Mouse (Mus musculus) CH12.LX (cell line): ENCODE measurements around the gene Prickle4. TPM values are rescaled to one million over a fixed set of nuclear protein-coding genes. Genes with fewer than 3 reads are reported as not detected.
A peak's percentile ranks its signal among the peaks of the same experiment; 100 is the strongest.

ENCODE experiments used
- DNase-seq: peaks from one replicate; pipeline ENCODE4 v3.0.0-alpha.2; 2013; ENCODE audit errors: extremely low read depth
- H3K27ac ChIP-seq: 2 replicates; pipeline ENCODE4 v1.5.1; 2012; ENCODE audit warnings: low read depth, mild to moderate bottlenecking, control low read depth, moderate library complexity; ENCODE audit not compliant: insufficient read depth
- H3K27me3 ChIP-seq: replicated peaks from 2 replicates; pipeline ENCODE3; 2012; ENCODE audit warnings: inconsistent platforms
- H3K36me3 ChIP-seq, 2 experiments: replicated peaks in 1 of 2; 2 replicates each; pipeline versions ENCODE3 to v1.6.1; 2012; ENCODE audit warnings: inconsistent platforms in 1 of 2, low read length in 1 of 2, mild to moderate bottlenecking in 1 of 2, mixed read lengths in 1 of 2, moderate library complexity in 1 of 2; ENCODE audit not compliant: control insufficient read depth in 1 of 2, insufficient read depth in 1 of 2
- H3K4me1 ChIP-seq, 2 experiments: 2 replicates each; pipeline ENCODE4 v1.6.1; 2012; ENCODE audit warnings: inconsistent platforms in 1 of 2, moderate library complexity in 1 of 2; ENCODE audit not compliant: insufficient read depth in 2 of 2, control insufficient read depth in 1 of 2
- H3K4me2 ChIP-seq: 2 replicates; pipeline ENCODE4 v1.6.1; 2012; ENCODE audit warnings: low read depth, mild to moderate bottlenecking, control low read depth; ENCODE audit not compliant: poor library complexity, insufficient read depth, severe bottlenecking
- H3K4me3 ChIP-seq, 3 experiments: fragments of 150-350 bp in 1 of 3; sonication (generic) in 1 of 3; replicated peaks in 1 of 3; 2 replicates each; pipeline versions ENCODE3 to v1.5.1; 2011 to 2012; ENCODE audit warnings: low read depth in 2 of 3, low read length in 2 of 3, mild to moderate bottlenecking in 2 of 3, moderate library complexity in 2 of 3, control low read depth in 1 of 3, improper control_type of control experiment in 1 of 3, inconsistent platforms in 1 of 3, mixed read lengths in 1 of 3; ENCODE audit not compliant: poor library complexity in 1 of 3
- H3K79me2 ChIP-seq: replicated peaks from 2 replicates; pipeline ENCODE4 v1.6.1; 2012; ENCODE audit warnings: mild to moderate bottlenecking, moderate library complexity; ENCODE audit not compliant: control insufficient read depth, poor library complexity, insufficient read depth, severe bottlenecking; ENCODE audit errors: extremely low read depth
- H3K9ac ChIP-seq: 2 replicates; pipeline ENCODE4 v1.6.1; 2012; ENCODE audit warnings: low read depth, mild to moderate bottlenecking, control low read depth, moderate library complexity; ENCODE audit not compliant: insufficient read depth
- H3K9me3 ChIP-seq: replicated peaks from 2 replicates; pipeline ENCODE3; 2012; ENCODE audit warnings: low read length, inconsistent platforms, mixed read lengths
- BHLHE40 ChIP-seq: IDR thresholded peaks from 2 replicates; pipeline ENCODE4 v1.6.1; 2011; ENCODE audit warnings: mild to moderate bottlenecking, low read depth, low read length, improper control_type of control experiment
- CHD1 ChIP-seq: IDR thresholded peaks from 2 replicates; pipeline ENCODE4 v1.6.1; 2012; ENCODE audit warnings: low read depth, low read length, improper control_type of control experiment, inconsistent platforms
- CHD2 ChIP-seq: IDR thresholded peaks from 2 replicates; pipeline ENCODE4 v1.6.1; 2011; ENCODE audit warnings: low read length, improper control_type of control experiment
- CTCF ChIP-seq, 2 experiments: IDR thresholded peaks in 1 of 2; conservative IDR thresholded peaks in 1 of 2; 2 replicates each; pipeline ENCODE4 v1.5.1; 2011 to 2012; ENCODE audit warnings: low read depth in 2 of 2, low read length in 2 of 2, improper control_type of control experiment in 1 of 2, inconsistent platforms in 1 of 2, mild to moderate bottlenecking in 1 of 2, moderate library complexity in 1 of 2
- E2F4 ChIP-seq: IDR thresholded peaks from 2 replicates; pipeline ENCODE4 v1.6.1; 2011; ENCODE audit warnings: low read depth, low read length, improper control_type of control experiment; ENCODE audit not compliant: insufficient replicate concordance
- ELF1 ChIP-seq: IDR thresholded peaks from 2 replicates; pipeline ENCODE4 v1.6.1; 2014; ENCODE audit warnings: low read depth, mild to moderate bottlenecking, inconsistent platforms, low read length, improper control_type of control experiment
- EP300 ChIP-seq: IDR thresholded peaks from 2 replicates; pipeline ENCODE4 v1.6.1; 2011; ENCODE audit warnings: low read length, improper control_type of control experiment
- ETS1 ChIP-seq: conservative IDR thresholded peaks from 2 replicates; pipeline ENCODE4 v1.6.1; 2012; ENCODE audit warnings: low read depth, mild to moderate bottlenecking, inconsistent platforms, low read length, improper control_type of control experiment, moderate library complexity
- GABPA ChIP-seq: IDR thresholded peaks from 2 replicates; pipeline ENCODE4 v1.6.1; 2012; ENCODE audit warnings: low read depth, low read length, improper control_type of control experiment, inconsistent platforms; ENCODE audit not compliant: insufficient replicate concordance
- HCFC1 ChIP-seq: IDR thresholded peaks from 2 replicates; pipeline ENCODE4 v1.6.1; 2012; ENCODE audit warnings: low read depth, mild to moderate bottlenecking, inconsistent platforms, low read length, improper control_type of control experiment
- IRF4 ChIP-seq: IDR thresholded peaks from 2 replicates; pipeline ENCODE4 v1.6.1; 2014; ENCODE audit warnings: low read depth, mild to moderate bottlenecking, inconsistent platforms, low read length, improper control_type of control experiment
- JUN ChIP-seq: IDR thresholded peaks from 2 replicates; pipeline ENCODE4 v1.6.1; 2011; ENCODE audit warnings: low read depth, mild to moderate bottlenecking, low read length, improper control_type of control experiment, moderate library complexity; ENCODE audit not compliant: insufficient read depth
- MAFK ChIP-seq: IDR thresholded peaks from 2 replicates; pipeline ENCODE4 v1.6.1; 2011; ENCODE audit warnings: low read length, improper control_type of control experiment; ENCODE audit not compliant: insufficient replicate concordance
- MAX ChIP-seq: IDR thresholded peaks from 2 replicates; pipeline ENCODE4 v1.6.1; 2011; ENCODE audit warnings: low read length, improper control_type of control experiment
- MAZ ChIP-seq: IDR thresholded peaks from 2 replicates; pipeline ENCODE4 v1.6.1; 2012; ENCODE audit warnings: low read depth, mild to moderate bottlenecking, inconsistent platforms, low read length, improper control_type of control experiment, moderate library complexity
- MEF2A ChIP-seq: IDR thresholded peaks from 2 replicates; pipeline ENCODE4 v1.6.1; 2014; ENCODE audit warnings: low read depth, mild to moderate bottlenecking, inconsistent platforms, low read length, improper control_type of control experiment, borderline replicate concordance
- NELFE ChIP-seq: IDR thresholded peaks from 2 replicates; pipeline ENCODE4 v1.6.1; 2011; ENCODE audit warnings: low read depth, low read length, improper control_type of control experiment
- NRF1 ChIP-seq: IDR thresholded peaks from 2 replicates; pipeline ENCODE4 v1.6.1; 2014; ENCODE audit warnings: low read depth, mild to moderate bottlenecking, inconsistent platforms, low read length, improper control_type of control experiment, moderate library complexity
- PAX5 ChIP-seq: IDR thresholded peaks from 2 replicates; pipeline ENCODE4 v1.6.1; 2012; ENCODE audit warnings: low read length, inconsistent platforms, mixed read lengths
- POLR2A ChIP-seq: IDR thresholded peaks from 2 replicates; pipeline ENCODE4 v1.6.1; 2011; ENCODE audit warnings: low read depth, mild to moderate bottlenecking, improper control_type of control experiment, low read length
- POLR2AphosphoS2 ChIP-seq: IDR thresholded peaks from 2 replicates; pipeline ENCODE4 v1.6.1; 2011; ENCODE audit warnings: low read depth, low read length, improper control_type of control experiment
- RAD21 ChIP-seq: IDR thresholded peaks from 2 replicates; pipeline ENCODE4 v1.6.1; 2011; ENCODE audit warnings: low read depth, mild to moderate bottlenecking, low read length, improper control_type of control experiment, moderate library complexity
- RCOR1 ChIP-seq: conservative IDR thresholded peaks from 2 replicates; pipeline ENCODE4 v1.6.1; 2012; ENCODE audit warnings: low read depth, mild to moderate bottlenecking, inconsistent platforms, low read length, improper control_type of control experiment
- SIN3A ChIP-seq: IDR thresholded peaks from 2 replicates; pipeline ENCODE4 v1.6.1; 2012; ENCODE audit warnings: low read length, improper control_type of control experiment, inconsistent platforms
- SMC3 ChIP-seq: IDR thresholded peaks from 2 replicates; pipeline ENCODE4 v1.6.1; 2011; ENCODE audit warnings: low read depth, low read length, improper control_type of control experiment
- TBP ChIP-seq: conservative IDR thresholded peaks from 2 replicates; pipeline ENCODE4 v1.6.1; 2011; ENCODE audit warnings: low read depth, low read length, improper control_type of control experiment
- TCF12 ChIP-seq: IDR thresholded peaks from 2 replicates; pipeline ENCODE4 v1.6.1; 2014; ENCODE audit warnings: low read depth, mild to moderate bottlenecking, inconsistent platforms, low read length, improper control_type of control experiment
- UBTF ChIP-seq: IDR thresholded peaks from 2 replicates; pipeline ENCODE4 v1.6.1; 2012; ENCODE audit warnings: low read depth, mild to moderate bottlenecking, inconsistent platforms, low read length, improper control_type of control experiment, moderate library complexity
- USF2 ChIP-seq: conservative IDR thresholded peaks from 2 replicates; pipeline ENCODE4 v1.6.1; 2011; ENCODE audit warnings: low read depth, low read length, improper control_type of control experiment
- ZC3H11A ChIP-seq: IDR thresholded peaks from 2 replicates; pipeline ENCODE4 v1.6.1; 2012; ENCODE audit warnings: low read depth, mild to moderate bottlenecking, inconsistent platforms, low read length, improper control_type of control experiment
- ZKSCAN1 ChIP-seq: IDR thresholded peaks from 2 replicates; pipeline ENCODE4 v1.6.1; 2012; ENCODE audit warnings: low read depth, inconsistent platforms, low read length, improper control_type of control experiment, borderline replicate concordance
- ZMIZ1 ChIP-seq: IDR thresholded peaks from 2 replicates; pipeline ENCODE4 v1.6.1; 2012; ENCODE audit warnings: low read depth, mild to moderate bottlenecking, inconsistent platforms, low read length, improper control_type of control experiment
- ZNF384 ChIP-seq: IDR thresholded peaks from 2 replicates; pipeline ENCODE4 v1.6.1; 2012; ENCODE audit warnings: low read depth, low read length, improper control_type of control experiment, inconsistent platforms
- dilution Hi-C: fragments of 300-500 bp; cut with MboI; formaldehyde crosslinking; loops from 2 replicates; pipeline ENCODE4 v1.14.3; 2020; ENCODE audit warnings: low sequenced_read_pairs; ENCODE audit not compliant: extremely low pct_unique_long_range_greater_than_20kb, extremely low pct_ligation_motif_present
- in situ Hi-C: fragments of 300-500 bp; cut with MboI; formaldehyde crosslinking; loops from 3 replicates; pipeline ENCODE4 v1.14.3; 2019; ENCODE audit warnings: low sequenced_read_pairs, low pct_ligation_motif_present, low pct_unique_long_range_greater_than_20kb, mixed read lengths
- polyA plus RNA-seq: library from polyadenylated mRNA; unstranded; fragments of >175 nt; gene quantifications from 2 replicates; pipeline ENCODE4 v1.2.1, GENCODE M21; 2012; ENCODE audit warnings: low read depth; ENCODE audit not compliant: insufficient read length
- total RNA-seq, 2 experiments: library from RNA; depleted of rRNA; stranded (reverse); fragments of 300-350 nt in 1 of 2; fragments of >200 nt in 1 of 2; gene quantifications; 2 replicates each; pipeline ENCODE4 v1.2.3; 2012 to 2014

Prickle4 gene
- total and polyA plus RNA-seq, 3 experiments: 0.29 to 0.30 TPM; not detected in 1

- no peaks in the 10 kb centered on the region for H3K9me3 ChIP-seq
- no peaks in the 10 kb centered on the region for H3K79me2 ChIP-seq
- no peaks in the 10 kb centered on the region for H3K4me1 ChIP-seq
- no peak overlapping the region for H3K27ac ChIP-seq
- H3K9ac ChIP-seq: no peak overlapping the region
- TF ChIP-seq CTCF (conservative IDR thresholded peaks at IDR 0.05 in 1 of 2, IDR thresholded peaks at IDR 0.05 in 1 of 2; ENCODE audit: low read depth in 2 of 2, low read length in 2 of 2) (no peak), JUN (no peak), NRF1 (no peak), GABPA (no peak), POLR2A (no peak), USF2 (no peak)
- peaks cover 0 to 4% of the 10 kb centered on the region in 2 experiments for H3K36me3 ChIP-seq
- no peak overlapping the region for H3K4me3 ChIP-seq
- no peak for DNase-seq
- no peaks in the 10 kb centered on the region for H3K27me3 ChIP-seq
- dilution Hi-C loops: no loop called here
- no peak overlapping the region for H3K4me2 ChIP-seq
- in situ Hi-C loops: no loop called here
Measured at GRCm38 (mm10) chr17:47648966-47649365, 45.6 kb downstream of the Prickle4 start.

GRCm38 (mm10) chr17:47646683-47647082 is 47.9 kb downstream of the Prickle4 start:
- Histone ChIP-seq H3K27me3 (no peaks in the 10 kb centered on the region), H3K9ac (no peak overlapping the region), H3K9me3 (no peaks in the 10 kb centered on the region), H3K79me2 (no peaks in the 10 kb centered on the region), H3K36me3 (no peaks in the 10 kb centered on the region), H3K27ac (no peak overlapping the region), H3K4me2 (no peak overlapping the region), H3K4me1 (no peaks in the 10 kb centered on the region), H3K4me3 (no peak overlapping the region)
- DNase-seq: peak; percentile 91
- in situ Hi-C loops (no loop called here), dilution Hi-C loops (no loop called here)
- peak; percentile 30; the same call in 1 of the 2 replicates for TF ChIP-seq IRF4
- TF ChIP-seq SMC3: peak; percentile 72
- no peak for TF ChIP-seq POLR2A
- TF ChIP-seq MAX: no peak
- TF ChIP-seq RAD21: peak; percentile 77
- TF ChIP-seq MEF2A: no peak
- TF ChIP-seq CHD2: no peak
- TF ChIP-seq TCF12: no peak
- peak; percentile 72 to 91 for TF ChIP-seq CTCF (conservative IDR thresholded peaks at IDR 0.05 in 1 of 2, IDR thresholded peaks at IDR 0.05 in 1 of 2; ENCODE audit: low read depth in 2 of 2, low read length in 2 of 2)
- no peak for TF ChIP-seq GABPA
- TF ChIP-seq PAX5: no peak
- no peak for TF ChIP-seq UBTF
- no peak for TF ChIP-seq JUN
- no peak for TF ChIP-seq ZKSCAN1
- TF ChIP-seq HCFC1: no peak
- no peak for TF ChIP-seq RCOR1
- no peak; the same call in 1 of the 2 replicates for TF ChIP-seq ZC3H11A
- no peak for TF ChIP-seq MAZ
- TF ChIP-seq USF2: no peak
- no peak for TF ChIP-seq ELF1
- no peak for TF ChIP-seq TBP
- TF ChIP-seq NELFE: peak; percentile 44; the same call in 1 of the 2 replicates
- no peak for TF ChIP-seq SIN3A
- no peak for TF ChIP-seq POLR2AphosphoS2
- TF ChIP-seq ZNF384: peak; percentile 63
- no peak for TF ChIP-seq ZMIZ1
- no peak for TF ChIP-seq CHD1
- TF ChIP-seq MAFK: no peak
- TF ChIP-seq E2F4: no peak
- no peak for TF ChIP-seq ETS1
- TF ChIP-seq NRF1: no peak
- TF ChIP-seq BHLHE40: no peak
- TF ChIP-seq EP300: no peak
